Mouse (Mus musculus): ENCODE results near the gene Ube2g2.

GRCm38 (mm10) chr10:77587091-77587775 lies 34.8 kb upstream of the Ube2g2 start:
- TF ChIP-seq CTCF (IDR thresholded peaks at IDR 0.05; ENCODE audit: low read depth, low read length) (no peak), POLR2A (IDR thresholded peaks at IDR 0.05; ENCODE audit: insufficient read depth, low read length) (no peak), EP300 (IDR thresholded peaks at IDR 0.05; ENCODE audit: insufficient read depth, low read depth, low read length) (no peak)
